Mouse (Mus musculus) forebrain, embryonic 15.5 days (tissue): ENCODE measurements around the gene Prm2. TPM values are rescaled to one million over a fixed set of nuclear protein-coding genes. Genes with fewer than 3 reads are reported as not detected.

Experiments used
- polyA plus RNA-seq: library from polyadenylated mRNA; unstranded; fragments of >200 nt; fragmentation: Nextera tagmentation; extraction: Ambion mirVana; gene quantifications from 2 replicates; pipeline ENCODE4 v1.2.1, GENCODE M21; 2015

The Prm2 gene
- polyA plus RNA-seq, 1 experiment from 2014 or later, result not detected

Other genes starting within 250 kb of the Prm2 start
- 1.7 and 2.1 TPM in 2 replicates for gene Socs1, start 10.6 kb downstream of the Prm2 start, polyA plus RNA-seq
- gene Tnp2, start 7.5 kb downstream of the Prm2 start, polyA plus RNA-seq, result not detected in 2 replicates
- gene Prm3, start 5.2 kb downstream of the Prm2 start, polyA plus RNA-seq, result not detected in 2 replicates
- gene Prm1, start 9.7 kb upstream of the Prm2 start, polyA plus RNA-seq, result not detected in 2 replicates
- not detected in 2 replicates for gene Gm11172, start 16.8 kb upstream of the Prm2 start, polyA plus RNA-seq
- 0.94 and 1.5 TPM in 2 replicates for gene Rmi2, start 38.9 kb upstream of the Prm2 start, polyA plus RNA-seq